Mouse (Mus musculus): ENCODE results near the gene Lpar2. TPM values are rescaled to one million over a fixed set of nuclear protein-coding genes. Genes with fewer than 3 reads are reported as not detected.

Lpar2 gene
- polyA plus RNA-seq, 1 experiment from 2014 or later = 0.75 TPM

DNA sequence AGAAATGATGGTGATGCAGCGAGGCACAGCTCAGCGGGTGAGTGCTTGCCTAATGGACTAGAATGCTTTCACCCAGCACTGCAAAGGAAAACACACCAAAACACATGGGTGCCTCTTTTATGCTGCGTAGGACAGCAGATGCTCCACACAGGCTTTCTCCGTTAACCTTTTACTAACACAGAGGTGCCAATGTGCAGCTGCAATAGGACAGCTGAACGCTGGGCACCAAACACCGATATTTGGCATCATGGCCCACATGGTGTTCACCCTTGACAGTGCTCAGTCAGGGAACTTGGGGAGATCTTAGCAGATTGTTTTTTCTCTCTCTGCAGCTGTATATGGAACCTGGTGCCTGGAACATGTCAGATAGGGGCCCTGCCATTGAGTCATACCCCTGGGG, 27.3 kb upstream of the Lpar2 start:
- no peaks in the 10 kb centered on the region for H3K27me3 ChIP-seq
- no peak for ATAC-seq (ENCODE audit: low FRiP score, low read depth)
- H3K9me3 ChIP-seq = no peaks in the 10 kb centered on the region
- H3K36me3 ChIP-seq = peaks cover 61% of the 10 kb centered on the region
- WGBS = 90% methylated on average over 6 of the region's 6 CpGs
- peaks cover 21% of the 10 kb centered on the region for H3K4me1 ChIP-seq (replicated peaks)
- no peak overlapping the region for H3K4me3 ChIP-seq
- no peak overlapping the region for H3K9ac ChIP-seq
- no peak overlapping the region for H3K4me2 ChIP-seq
- H3K27ac ChIP-seq (replicated peaks) = no peak overlapping the region

DNA sequence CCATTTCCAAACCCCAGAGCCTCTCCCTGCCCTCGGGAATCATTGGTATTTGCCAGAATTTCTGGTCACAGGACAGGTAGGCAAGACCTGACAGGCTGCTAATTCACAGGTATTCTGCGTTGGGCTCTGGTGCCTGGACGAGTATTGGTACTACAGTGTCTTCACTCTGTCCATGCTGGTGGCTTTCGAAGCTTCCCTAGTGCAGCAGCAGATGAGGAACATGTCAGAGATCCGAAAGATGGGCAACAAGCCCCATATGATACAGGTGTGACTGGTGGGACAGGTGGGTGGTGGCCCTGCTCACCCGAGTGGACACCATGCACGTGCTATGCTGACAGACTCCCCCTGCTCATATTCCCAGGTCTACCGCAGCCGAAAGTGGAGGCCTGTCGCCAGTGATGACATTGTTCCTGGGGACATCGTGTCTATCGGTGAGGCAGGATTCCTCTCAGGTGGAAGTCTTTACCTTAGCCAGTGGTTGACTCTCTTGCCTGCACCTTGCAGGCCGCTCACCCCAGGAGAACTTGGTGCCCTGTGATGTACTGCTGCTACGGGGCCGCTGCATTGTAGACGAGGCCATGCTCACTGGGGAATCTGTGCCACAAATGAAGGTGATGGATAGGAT, 25.4 kb upstream of the Lpar2 start:
- Histone ChIP-seq H3K9me3 (no peaks in the 10 kb centered on the region), H3K9ac (no peak overlapping the region), H3K4me1 (replicated peaks) (peaks cover 14% of the 10 kb centered on the region), H3K4me2 (no peak overlapping the region), H3K27ac (replicated peaks) (no peak overlapping the region), H3K36me3 (peaks cover 79% of the 10 kb centered on the region), H3K27me3 (no peaks in the 10 kb centered on the region), H3K4me3 (no peak overlapping the region)
- 97% methylated on average over 16 of the region's 16 CpGs for WGBS
- ATAC-seq (ENCODE audit: low FRiP score, low read depth) = no peak

DNA sequence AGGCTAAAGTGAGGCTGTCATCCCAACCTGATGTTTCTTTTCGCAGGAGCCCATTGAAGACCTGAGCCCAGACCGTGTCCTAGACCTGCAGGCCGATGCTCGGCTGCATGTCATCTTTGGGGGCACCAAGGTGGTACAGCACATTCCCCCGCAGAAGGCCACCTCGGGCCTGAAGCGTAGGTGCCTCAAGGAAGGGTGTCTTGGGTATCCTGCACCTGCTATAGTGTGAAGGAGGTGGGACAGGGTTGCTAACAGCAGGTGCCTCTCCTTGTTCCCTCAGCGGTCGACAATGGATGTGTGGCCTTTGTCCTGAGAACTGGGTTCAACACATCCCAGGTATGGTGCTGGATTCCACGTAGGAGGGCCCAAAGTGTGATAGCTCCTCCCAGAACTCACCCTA, 24.6 kb upstream of the Lpar2 start:
- peaks cover 87% of the 10 kb centered on the region for H3K36me3 ChIP-seq
- WGBS = 94% methylated on average over 10 of the region's 10 CpGs
- H3K9ac ChIP-seq = no peak overlapping the region
- no peak overlapping the region for H3K4me2 ChIP-seq
- H3K9me3 ChIP-seq = no peaks in the 10 kb centered on the region
- H3K27ac ChIP-seq (replicated peaks) = no peak overlapping the region
- peaks cover 6% of the 10 kb centered on the region for H3K4me1 ChIP-seq (replicated peaks)
- H3K4me3 ChIP-seq = no peak overlapping the region
- no peak for ATAC-seq (ENCODE audit: low FRiP score, low read depth)
- no peaks in the 10 kb centered on the region for H3K27me3 ChIP-seq

DNA sequence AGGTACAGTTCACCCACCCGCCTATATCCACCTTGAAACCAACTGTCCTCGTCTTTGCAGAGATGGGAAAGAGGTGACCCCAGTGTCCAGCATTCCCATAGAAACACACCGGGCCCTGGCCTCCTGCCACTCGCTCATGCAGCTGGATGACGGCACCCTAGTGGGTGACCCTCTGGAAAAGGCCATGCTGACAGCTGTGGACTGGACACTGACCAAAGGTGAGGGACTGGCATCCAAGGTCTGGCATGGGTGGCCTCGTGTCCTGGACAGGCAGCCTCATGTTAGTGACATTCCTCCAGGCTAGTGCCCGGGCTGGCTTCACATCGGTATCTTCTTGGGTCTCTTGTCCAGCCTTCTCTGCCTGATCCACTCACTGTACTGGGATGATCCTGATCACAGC, 23.0 kb upstream of the Lpar2 start:
- no peak for ATAC-seq (ENCODE audit: low FRiP score, low read depth)
- Histone ChIP-seq H3K4me2 (no peak overlapping the region), H3K4me1 (replicated peaks) (no peaks in the 10 kb centered on the region), H3K27me3 (no peaks in the 10 kb centered on the region), H3K27ac (replicated peaks) (no peak overlapping the region), H3K4me3 (no peak overlapping the region), H3K9ac (no peak overlapping the region), H3K36me3 (peaks cover 97% of the 10 kb centered on the region), H3K9me3 (no peaks in the 10 kb centered on the region)
- 90% methylated on average over 8 of the region's 8 CpGs for WGBS

DNA sequence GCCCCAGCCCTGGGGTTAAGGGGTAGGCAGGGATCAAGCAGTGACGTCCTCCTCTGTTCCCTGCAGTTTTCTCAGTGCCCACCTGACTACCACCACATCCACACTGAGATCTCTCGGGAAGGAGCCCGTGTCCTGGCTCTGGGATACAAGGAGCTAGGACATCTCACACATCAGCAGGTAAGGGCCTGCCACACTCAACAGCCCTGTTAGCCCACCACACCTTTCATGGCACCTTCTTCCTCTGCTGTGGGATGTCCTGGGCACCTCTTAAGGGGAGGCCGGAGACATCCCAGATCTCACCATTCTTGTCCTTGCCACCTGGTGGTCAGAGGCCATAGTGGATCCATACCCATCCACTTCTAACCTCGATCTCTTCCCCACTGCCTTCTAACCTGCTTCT, 22.3 kb upstream of the Lpar2 start:
- WGBS = 93% methylated on average over 5 of the region's 5 CpGs
- H3K9ac ChIP-seq = no peak overlapping the region
- H3K4me3 ChIP-seq = no peak overlapping the region
- no peaks in the 10 kb centered on the region for H3K4me1 ChIP-seq (replicated peaks)
- peaks cover 96% of the 10 kb centered on the region for H3K36me3 ChIP-seq
- no peak overlapping the region for H3K27ac ChIP-seq (replicated peaks)
- H3K4me2 ChIP-seq = no peak overlapping the region
- no peaks in the 10 kb centered on the region for H3K27me3 ChIP-seq
- no peak for ATAC-seq (ENCODE audit: low FRiP score, low read depth)
- no peaks in the 10 kb centered on the region for H3K9me3 ChIP-seq

DNA sequence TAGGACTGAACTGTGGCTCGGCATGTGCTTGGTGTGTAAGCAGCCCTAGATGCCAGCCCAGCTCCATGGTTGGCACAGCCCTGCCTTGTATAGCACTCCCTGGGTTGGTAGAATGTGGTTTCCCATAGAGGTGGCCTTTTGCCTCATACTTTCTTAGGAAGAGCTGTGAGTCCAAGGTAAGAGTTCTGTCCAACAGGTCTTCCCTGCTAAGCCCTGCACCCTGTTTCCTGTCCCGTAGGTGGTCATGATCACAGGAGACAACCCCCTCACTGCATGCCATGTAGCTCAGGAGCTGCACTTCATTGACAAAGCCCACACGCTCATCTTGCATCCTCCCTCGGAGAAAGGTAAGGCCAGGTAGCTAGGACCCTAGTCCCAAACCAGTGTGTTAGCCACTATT, 20.4 kb upstream of the Lpar2 start:
- no peak for ATAC-seq (ENCODE audit: low FRiP score, low read depth)

DNA sequence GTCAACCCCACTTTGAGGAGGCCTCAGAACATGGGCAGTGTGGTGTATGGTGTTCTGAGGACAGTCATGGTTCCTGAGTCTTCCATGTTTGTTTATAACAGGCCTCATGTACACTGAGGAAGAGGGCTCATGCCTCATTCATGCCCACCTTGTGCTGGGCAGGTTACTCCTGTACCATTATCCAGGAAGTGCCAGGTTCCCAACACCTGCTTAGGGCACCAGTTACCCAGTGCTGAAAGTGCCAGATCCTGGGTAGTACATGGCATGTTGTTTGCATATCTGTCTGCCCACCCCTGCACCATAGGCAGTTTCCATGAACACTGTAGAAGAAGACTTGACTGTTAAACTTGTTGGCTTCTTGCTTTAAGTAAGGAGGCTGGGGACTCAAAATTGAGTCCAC, 20.0 kb upstream of the Lpar2 start:
- H3K36me3 ChIP-seq = peaks cover 96% of the 10 kb centered on the region
- no peak overlapping the region for H3K27ac ChIP-seq (replicated peaks)
- no peaks in the 10 kb centered on the region for H3K27me3 ChIP-seq
- no peak overlapping the region for H3K4me2 ChIP-seq
- ATAC-seq (ENCODE audit: low FRiP score, low read depth) = no peak
- no peak overlapping the region for H3K4me3 ChIP-seq
- H3K9me3 ChIP-seq = no peaks in the 10 kb centered on the region
- H3K9ac ChIP-seq = no peak overlapping the region
- no peaks in the 10 kb centered on the region for H3K4me1 ChIP-seq (replicated peaks)

More for the DNA sequence above, 20.4 kb upstream of the Lpar2 start:
- Histone ChIP-seq H3K36me3 (peaks cover 96% of the 10 kb centered on the region), H3K4me3 (no peak overlapping the region), H3K4me2 (no peak overlapping the region), H3K9me3 (no peaks in the 10 kb centered on the region), H3K4me1 (replicated peaks) (no peaks in the 10 kb centered on the region), H3K9ac (no peak overlapping the region), H3K27me3 (no peaks in the 10 kb centered on the region), H3K27ac (replicated peaks) (no peak overlapping the region)
- 98% methylated on average over 4 of the region's 4 CpGs for WGBS

DNA sequence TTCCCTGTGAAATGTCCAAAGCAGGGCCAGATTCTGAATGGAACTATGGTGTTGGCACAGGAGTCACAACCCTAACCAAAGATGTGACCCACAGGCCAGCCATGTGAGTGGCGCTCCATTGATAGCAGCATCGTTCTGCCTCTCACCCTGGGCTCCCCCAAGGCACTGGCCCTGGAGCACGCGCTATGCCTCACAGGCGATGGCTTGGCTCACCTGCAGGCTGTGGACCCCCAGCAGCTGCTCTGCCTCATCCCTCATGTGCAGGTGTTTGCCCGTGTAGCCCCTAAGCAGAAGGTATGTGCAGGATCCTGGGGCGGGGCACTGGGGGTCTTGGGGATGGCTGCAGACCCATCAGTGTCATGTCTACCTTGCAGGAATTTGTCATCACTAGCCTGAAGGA, 18.9 kb upstream of the Lpar2 start:
- WGBS = 97% methylated on average over 7 of the region's 7 CpGs

DNA sequence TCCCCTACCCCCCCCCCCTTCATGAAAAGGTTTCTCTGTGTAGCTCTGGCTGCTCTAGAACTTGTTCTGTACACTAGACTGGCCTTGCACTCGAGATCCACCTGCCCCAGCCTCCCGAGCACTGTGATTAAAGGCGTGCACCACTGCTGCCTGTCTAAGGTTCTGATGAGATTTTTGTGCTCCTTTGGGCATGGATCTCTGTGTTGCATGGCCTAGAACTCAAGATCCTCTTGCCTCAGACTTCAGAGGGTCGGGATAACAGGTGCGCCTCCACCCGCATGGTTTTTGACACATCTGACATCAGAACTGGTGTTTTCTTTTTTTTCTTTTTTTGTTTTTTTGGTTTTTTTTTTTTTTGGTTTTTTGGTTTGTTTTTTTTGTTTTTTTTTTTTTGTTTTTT, 17.7 kb upstream of the Lpar2 start:
- Histone ChIP-seq H3K4me2 (no peak overlapping the region), H3K27ac (replicated peaks) (no peak overlapping the region), H3K27me3 (no peaks in the 10 kb centered on the region), H3K36me3 (peaks cover 81% of the 10 kb centered on the region), H3K9ac (no peak overlapping the region), H3K4me1 (replicated peaks) (peaks cover 8% of the 10 kb centered on the region), H3K4me3 (no peak overlapping the region), H3K9me3 (no peaks in the 10 kb centered on the region)
- 90% methylated on average over 6 of the region's 6 CpGs for WGBS
- ATAC-seq (ENCODE audit: low FRiP score, low read depth) = no peak

More for the DNA sequence above, 18.9 kb upstream of the Lpar2 start:
- Histone ChIP-seq H3K4me2 (no peak overlapping the region), H3K9ac (no peak overlapping the region), H3K27ac (replicated peaks) (no peak overlapping the region), H3K36me3 (peaks cover 93% of the 10 kb centered on the region), H3K4me3 (no peak overlapping the region), H3K4me1 (replicated peaks) (peaks cover 3% of the 10 kb centered on the region), H3K27me3 (no peaks in the 10 kb centered on the region), H3K9me3 (no peaks in the 10 kb centered on the region)
- ATAC-seq (ENCODE audit: low FRiP score, low read depth) = no peak

DNA sequence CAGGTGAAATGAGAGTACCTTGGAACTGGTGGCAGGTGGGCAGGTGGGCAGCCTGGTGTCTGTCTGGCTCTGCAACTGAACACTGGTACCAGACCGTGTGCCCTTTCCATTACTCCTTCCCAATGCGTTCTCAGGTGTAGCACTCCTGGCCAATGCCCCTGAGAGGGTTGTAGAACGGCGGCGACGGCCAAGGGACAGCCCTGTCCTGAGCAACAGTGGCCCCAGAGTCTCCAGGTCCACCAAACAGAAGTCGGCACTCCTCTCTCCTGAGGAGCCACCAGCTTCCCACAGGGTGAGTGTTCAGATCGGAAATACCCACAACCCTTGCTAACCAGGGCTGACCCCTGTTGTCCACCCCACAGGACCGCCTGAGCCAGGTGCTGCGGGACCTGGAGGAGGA, 17.1 kb upstream of the Lpar2 start:
- Histone ChIP-seq H3K4me3 (no peak overlapping the region), H3K9ac (no peak overlapping the region), H3K27me3 (no peaks in the 10 kb centered on the region), H3K36me3 (peaks cover 76% of the 10 kb centered on the region), H3K4me1 (replicated peaks) (peaks cover 14% of the 10 kb centered on the region), H3K4me2 (no peak overlapping the region), H3K9me3 (no peaks in the 10 kb centered on the region), H3K27ac (replicated peaks) (no peak overlapping the region)
- ATAC-seq (ENCODE audit: low FRiP score, low read depth) = no peak
- WGBS = 93% methylated on average over 10 of the region's 10 CpGs

DNA sequence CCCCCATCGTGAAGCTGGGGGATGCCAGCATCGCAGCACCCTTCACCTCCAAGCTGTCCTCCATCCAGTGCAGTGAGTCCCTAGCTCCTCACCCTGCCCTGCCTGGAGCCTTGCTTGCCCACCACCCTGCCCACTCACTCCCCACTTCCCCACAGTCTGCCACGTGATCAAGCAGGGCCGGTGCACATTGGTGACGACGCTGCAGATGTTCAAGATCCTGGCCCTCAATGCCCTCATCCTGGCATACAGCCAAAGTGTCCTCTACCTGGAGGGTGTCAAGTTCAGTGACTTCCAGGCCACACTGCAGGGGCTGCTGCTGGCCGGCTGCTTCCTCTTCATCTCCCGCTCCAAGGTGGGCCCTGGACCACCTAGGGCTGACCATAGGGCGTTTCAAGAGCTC, 16.7 kb upstream of the Lpar2 start:
- Histone ChIP-seq H3K4me1 (replicated peaks) (peaks cover 16% of the 10 kb centered on the region), H3K9me3 (no peaks in the 10 kb centered on the region), H3K4me2 (no peak overlapping the region), H3K4me3 (no peak overlapping the region), H3K27ac (replicated peaks) (no peak overlapping the region), H3K36me3 (peaks cover 72% of the 10 kb centered on the region), H3K9ac (no peak overlapping the region), H3K27me3 (no peaks in the 10 kb centered on the region)
- 95% methylated on average over 9 of the region's 9 CpGs for WGBS
- ATAC-seq (ENCODE audit: low FRiP score, low read depth) = no peak

DNA sequence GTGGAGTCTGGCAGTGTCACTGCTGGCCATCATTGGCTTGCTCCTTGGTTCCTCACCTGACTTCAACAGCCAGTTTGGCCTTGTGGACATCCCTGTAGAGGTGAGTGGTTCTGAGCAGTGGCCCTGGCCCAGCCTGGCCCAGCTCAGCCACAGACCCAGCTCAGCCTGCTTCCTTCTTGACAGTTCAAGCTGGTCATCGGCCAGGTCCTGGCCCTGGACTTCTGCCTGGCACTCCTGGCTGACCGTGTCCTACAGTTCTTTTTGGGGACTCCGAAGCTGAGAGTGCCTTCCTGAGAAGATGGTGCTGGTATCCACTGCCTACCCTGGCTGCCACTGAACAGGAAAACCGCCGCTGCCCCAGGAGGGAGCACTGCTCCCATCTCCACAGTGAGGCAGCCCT, 15.0 kb upstream of the Lpar2 start:
- no peaks in the 10 kb centered on the region for H3K27me3 ChIP-seq
- no peak overlapping the region for H3K9ac ChIP-seq
- no peak overlapping the region for H3K4me3 ChIP-seq
- peaks cover 71% of the 10 kb centered on the region for H3K36me3 ChIP-seq
- H3K9me3 ChIP-seq = no peaks in the 10 kb centered on the region
- H3K27ac ChIP-seq (replicated peaks) = no peak overlapping the region
- H3K4me1 ChIP-seq (replicated peaks) = peaks cover 16% of the 10 kb centered on the region
- ATAC-seq (ENCODE audit: low FRiP score, low read depth) = no peak
- H3K4me2 ChIP-seq = no peak overlapping the region
- 98% methylated on average over 5 of the region's 5 CpGs for WGBS

All from hindbrain, embryonic 15.5 days (tissue).